Mouse (Mus musculus): Measurements from ENCODE around the gene Fbxw9.

DNA sequence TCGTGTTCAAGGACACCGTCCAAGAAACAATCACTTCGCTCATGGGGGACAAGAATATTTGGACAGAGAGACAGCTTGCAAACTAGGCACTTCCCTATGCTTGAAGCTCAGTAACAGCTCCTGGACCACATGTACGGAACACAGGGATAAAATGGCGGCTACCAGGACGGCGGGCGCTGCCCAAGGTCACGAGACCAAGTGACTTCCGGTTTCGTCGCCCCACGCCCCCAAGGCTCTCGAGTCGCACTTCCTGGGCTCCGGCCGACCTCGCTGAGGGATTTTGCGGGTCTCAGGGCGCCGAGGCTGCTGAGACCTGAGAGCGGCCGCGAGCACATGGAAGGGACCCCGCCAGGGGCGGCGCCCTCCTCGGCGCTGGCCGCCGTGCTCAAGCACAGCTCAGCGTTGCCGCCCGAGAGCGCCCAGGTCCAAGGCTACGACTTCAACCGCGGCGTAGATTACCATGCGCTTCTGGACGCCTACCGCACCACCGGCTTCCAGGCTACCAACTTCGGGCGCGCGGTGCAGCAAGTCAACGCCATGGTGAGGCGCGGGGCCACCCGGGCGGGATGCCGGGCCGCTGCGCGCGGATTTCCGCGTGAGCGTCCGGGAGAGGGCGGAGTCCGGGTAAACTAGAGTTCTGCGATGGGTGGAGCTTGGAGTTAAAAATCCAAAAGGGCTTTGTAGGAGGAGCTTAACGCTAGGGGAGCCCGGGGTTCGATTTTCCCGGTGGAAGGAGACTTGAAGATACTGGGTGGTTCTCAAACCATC, 11.8 kb downstream of the Fbxw9 start, which contains the start of gene Dhps:
- peak; percentile 56; the same call in 1 of the 2 replicates for TF ChIP-seq POLR2A (IDR thresholded peaks at IDR 0.05; ENCODE audit: borderline replicate concordance, control insufficient read depth, low read depth, low read length)
- no peak; the same call in 1 of the 2 replicates for TF ChIP-seq CTCF (IDR thresholded peaks at IDR 0.05; ENCODE audit: control insufficient read depth, insufficient read depth, low read length)

All from bone marrow, adult 2 months (tissue).